Mouse (Mus musculus) bone marrow macrophage, adult 2 months (primary cell): ENCODE measurements around the gene Inmt.

Experiments used
- CTCF ChIP-seq: IDR thresholded peaks from 2 replicates; pipeline ENCODE4 v1.5.1; 2012; ENCODE audit warnings: low read depth, mild to moderate bottlenecking, low read length, moderate library complexity
- POLR2A ChIP-seq: IDR thresholded peaks from 2 replicates; pipeline ENCODE4 v1.6.1; 2012; ENCODE audit warnings: mild to moderate bottlenecking, low read depth, low read length, borderline replicate concordance

DNA sequence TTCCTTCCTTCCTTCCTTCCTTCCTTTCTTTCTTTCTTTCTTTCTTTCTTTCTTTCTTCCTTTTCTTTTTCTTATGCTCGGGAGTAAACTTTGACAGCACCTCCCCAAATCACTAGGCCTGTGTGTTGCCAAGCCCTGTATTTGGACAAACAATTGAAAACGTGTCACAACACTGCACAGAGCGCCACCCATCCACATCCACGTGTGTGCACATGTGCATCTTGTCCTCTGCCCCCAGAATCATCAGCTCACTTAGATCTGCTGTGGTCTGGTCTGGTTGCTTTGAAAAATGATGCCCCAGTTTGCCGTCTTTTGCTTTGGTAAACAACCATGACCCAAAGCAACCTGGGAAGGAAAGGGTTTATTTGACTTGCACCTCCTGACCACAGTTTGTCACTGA, 1.0 kb upstream of the Inmt start:
- no peak for TF ChIP-seq CTCF
- no peak for TF ChIP-seq POLR2A
